Mouse (Mus musculus) activated CD4-positive, CD25-positive, alpha-beta regulatory T cell, adult 4 months (primary cell): ENCODE results near the gene Mkln1. TPM values are rescaled to one million over a fixed set of nuclear protein-coding genes. Genes with fewer than 3 reads are reported as not detected.
A peak's percentile ranks its signal among the peaks of the same experiment; 100 is the strongest.

ENCODE experiments used
- ATAC-seq: one replicate; pipeline ENCODE4 v1.8.0; 2017
- polyA plus RNA-seq, 2 experiments: library from polyadenylated mRNA; unstranded; fragments of 100-300 nt; shearing (Covaris generic); gene quantifications; one replicate each; pipeline ENCODE4 v1.2.1; 2017

Mkln1 gene
- polyA plus RNA-seq, 2 experiments from 2014 or later = 325 to 326 TPM

- ATAC-seq = no peak
Measured at GRCm38 (mm10) chr6:31399566-31399965, 1.0 kb downstream of the Mkln1 start.

- no peak for ATAC-seq
Measured at GRCm38 (mm10) chr6:31411017-31411416, 12.5 kb downstream of the Mkln1 start.

GRCm38 (mm10) chr6:31412487-31412886 lies 14.0 kb downstream of the Mkln1 start:
- peak; percentile 74 for ATAC-seq

GRCm38 (mm10) chr6:31413556-31413955 lies 15.0 kb downstream of the Mkln1 start:
- no peak for ATAC-seq

- ATAC-seq = no peak
Measured at GRCm38 (mm10) chr6:31414303-31414702, 15.8 kb downstream of the Mkln1 start.

GRCm38 (mm10) chr6:31425428-31425827 lies 26.9 kb downstream of the Mkln1 start:
- ATAC-seq = no peak

DNA sequence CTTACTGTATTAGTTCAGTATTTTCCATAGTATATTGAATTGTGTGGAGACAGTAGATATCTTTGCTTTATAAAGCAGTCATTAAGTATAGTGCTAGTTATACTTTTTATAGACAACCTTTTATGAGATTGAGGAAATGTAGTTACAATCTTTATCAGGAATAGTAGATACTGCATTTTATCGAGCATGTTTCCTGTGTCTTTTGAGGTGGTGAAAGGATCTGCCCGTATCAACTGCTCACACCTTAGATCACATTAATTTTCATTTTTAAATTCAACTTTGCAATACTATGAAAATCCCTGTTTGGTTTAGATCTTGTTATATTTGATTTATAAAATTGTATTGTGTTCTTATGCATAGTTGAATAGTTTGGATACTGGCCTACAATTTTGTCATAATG lies 38.7 kb downstream of the Mkln1 start:
- no peak for ATAC-seq

GRCm38 (mm10) chr6:31445258-31445657 lies 46.7 kb downstream of the Mkln1 start:
- ATAC-seq = no peak

DNA sequence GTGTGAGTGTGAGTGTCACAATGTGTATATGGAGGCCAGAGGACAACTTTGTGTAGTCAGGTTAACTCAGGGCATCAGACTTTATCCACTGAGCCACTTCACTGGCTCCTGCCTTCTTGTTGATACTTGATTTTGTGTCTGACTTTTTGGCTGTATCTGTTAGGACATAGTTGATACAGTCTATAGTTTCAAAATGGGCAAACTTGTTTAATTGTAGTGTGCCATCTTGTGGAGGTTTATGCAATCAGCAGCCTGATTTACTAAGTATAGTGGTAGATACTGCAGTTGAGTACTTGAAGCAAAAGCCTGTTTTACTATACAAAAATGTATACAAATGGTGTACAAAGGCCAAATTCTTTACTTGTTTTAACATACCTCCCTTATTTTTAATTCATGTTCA lies 55.2 kb downstream of the Mkln1 start:
- ATAC-seq = no peak

- no peak for ATAC-seq
Measured at GRCm38 (mm10) chr6:31455376-31455775, 56.8 kb downstream of the Mkln1 start.

- ATAC-seq = no peak
Measured at GRCm38 (mm10) chr6:31456988-31457387, 58.5 kb downstream of the Mkln1 start.

- ATAC-seq = no peak
Measured at GRCm38 (mm10) chr6:31469431-31469830, 70.9 kb downstream of the Mkln1 start.

- ATAC-seq = no peak
Measured at GRCm38 (mm10) chr6:31478221-31478620, 79.7 kb downstream of the Mkln1 start.

GRCm38 (mm10) chr6:31480008-31480407 lies 81.5 kb downstream of the Mkln1 start:
- no peak for ATAC-seq

GRCm38 (mm10) chr6:31486601-31487000 lies 88.1 kb downstream of the Mkln1 start:
- no peak for ATAC-seq

- peak; percentile 60 for ATAC-seq
Measured at GRCm38 (mm10) chr6:31489950-31490349, 91.4 kb downstream of the Mkln1 start.

DNA sequence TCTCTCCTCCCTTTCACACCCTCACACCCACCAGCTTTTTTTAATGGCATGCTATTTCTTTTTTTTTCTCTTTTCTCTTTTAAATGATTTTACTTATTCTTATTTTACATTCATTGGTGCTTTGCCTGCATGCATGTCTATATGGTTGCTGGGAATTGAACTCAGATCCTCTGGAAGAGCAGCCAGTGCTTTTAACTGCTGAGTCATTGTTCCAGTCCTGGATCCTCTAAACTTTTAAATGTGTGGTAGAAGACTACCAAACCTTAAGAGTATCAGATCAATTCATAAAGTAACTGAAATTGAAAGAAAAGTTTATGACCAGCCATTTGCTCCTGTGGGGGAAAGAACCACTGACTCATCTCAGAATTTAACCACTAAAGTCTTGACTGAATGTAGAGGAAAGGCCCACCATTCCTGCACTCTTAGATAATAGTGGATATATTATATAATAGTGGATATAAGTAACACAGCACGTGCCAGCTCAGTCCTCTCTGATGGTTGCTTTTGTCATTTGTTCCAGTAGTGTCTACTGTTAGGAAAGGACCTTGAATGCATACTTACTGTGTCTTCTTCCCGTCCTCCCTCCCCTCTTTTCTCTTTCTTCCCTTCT lies 96.7 kb downstream of the Mkln1 start:
- peak; percentile 65 for ATAC-seq

GRCm38 (mm10) chr6:31496227-31496626 lies 97.7 kb downstream of the Mkln1 start:
- ATAC-seq = no peak

DNA sequence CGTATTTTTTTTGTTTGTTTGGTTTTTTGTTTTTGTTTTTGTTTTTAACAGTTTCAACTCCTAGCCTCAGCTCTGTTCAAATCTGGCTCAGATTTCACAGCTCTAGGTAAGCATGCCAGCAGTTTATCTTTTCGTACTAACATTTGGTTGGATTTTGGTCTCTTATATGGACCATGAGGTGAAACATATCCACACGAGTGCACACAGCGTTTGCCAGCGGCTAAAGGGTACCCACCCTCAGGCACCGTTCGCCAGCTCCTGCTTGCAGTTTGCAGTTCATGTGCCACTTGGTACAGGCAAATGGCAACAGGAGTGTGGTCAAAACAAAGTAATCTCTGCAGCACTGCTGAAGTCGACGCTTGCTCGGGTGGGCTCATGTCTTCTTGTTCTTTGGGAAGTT lies 101.3 kb downstream of the Mkln1 start:
- ATAC-seq = no peak

- ATAC-seq = no peak
Measured at GRCm38 (mm10) chr6:31500260-31500659, 101.7 kb downstream of the Mkln1 start.

DNA sequence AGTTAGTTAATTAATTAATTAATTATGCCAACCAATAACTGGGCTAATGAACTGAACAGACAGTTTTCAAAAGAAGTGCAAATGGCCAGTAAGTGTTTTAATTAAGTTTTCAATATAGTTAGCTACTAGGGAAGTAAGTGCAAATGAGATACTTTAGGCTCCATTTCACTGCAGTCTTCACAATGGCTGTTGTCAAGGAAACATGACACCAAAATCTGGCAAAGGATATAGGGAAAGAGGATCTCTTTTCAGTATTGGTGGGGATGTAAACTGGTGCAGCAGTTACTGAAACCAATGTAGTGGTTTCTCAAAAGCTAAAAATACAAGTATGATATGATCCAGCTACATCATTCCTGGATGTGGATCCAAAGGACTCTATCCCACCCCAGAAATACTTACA lies 102.2 kb downstream of the Mkln1 start:
- no peak for ATAC-seq

DNA sequence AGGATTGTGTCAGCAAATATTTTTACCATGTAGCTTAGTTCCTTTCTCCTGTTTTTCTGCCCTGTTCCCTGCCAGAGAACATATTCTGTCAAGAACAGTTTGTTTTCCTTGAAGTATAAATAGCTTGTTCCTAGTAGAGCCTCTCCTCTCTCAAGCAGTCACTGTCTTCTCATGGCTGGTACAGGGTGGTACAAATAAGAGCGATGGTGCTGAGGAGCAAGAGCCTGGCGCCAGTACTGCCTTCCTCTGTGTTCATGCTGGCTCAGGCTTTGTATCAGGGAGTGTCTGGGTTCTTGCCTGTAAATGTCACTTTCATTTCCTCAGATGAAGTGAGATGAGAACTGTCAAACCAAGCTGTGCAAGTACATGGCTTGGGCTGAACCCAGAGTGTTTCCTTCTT lies 104.1 kb downstream of the Mkln1 start:
- ATAC-seq = no peak

DNA sequence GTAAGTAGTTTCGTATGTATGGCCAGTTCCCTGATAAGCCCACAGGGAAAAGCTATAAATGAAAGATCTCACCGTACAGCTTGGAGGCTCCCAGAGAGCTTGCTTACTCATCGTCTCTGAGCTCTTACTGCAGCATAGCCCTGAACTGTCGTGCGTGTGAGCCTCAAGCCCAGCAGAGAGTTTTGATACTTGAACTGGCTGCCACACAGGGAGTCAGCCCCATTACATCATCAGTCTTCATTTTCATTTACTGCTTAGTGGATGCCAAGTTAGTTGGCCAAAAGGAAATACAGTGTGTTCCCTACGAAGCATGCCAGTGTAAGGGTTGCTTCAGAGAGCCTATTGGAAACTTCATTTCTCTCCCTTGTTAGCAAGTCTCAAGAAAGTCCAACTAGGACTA lies 115.2 kb downstream of the Mkln1 start:
- no peak for ATAC-seq

GRCm38 (mm10) chr6:31517681-31518337 lies 119.3 kb downstream of the Mkln1 start:
- no peak for ATAC-seq

- ATAC-seq = no peak
Measured at GRCm38 (mm10) chr6:31518338-31518698, 119.8 kb downstream of the Mkln1 start.
